Mouse (Mus musculus) forebrain, embryonic 10.5 days (tissue): ENCODE results near the gene Usp24. TPM values are rescaled to one million over a fixed set of nuclear protein-coding genes. Genes with fewer than 3 reads are reported as not detected.

ENCODE experiments used
- DNase-seq: peaks from one replicate; pipeline ENCODE4 v3.0.0-alpha.2; 2017; ENCODE audit warnings: low spot score; ENCODE audit errors: extremely low spot score
- H3K27ac ChIP-seq: fragments of 300-500 bp; sonication (generic); 2 replicates; pipeline ENCODE4 v1.5.1; 2016; ENCODE audit warnings: mild to moderate bottlenecking
- H3K27me3 ChIP-seq: fragments of 300-500 bp; sonication (generic); 2 replicates; pipeline ENCODE4 v1.6.1; 2016; ENCODE audit warnings: mild to moderate bottlenecking; ENCODE audit not compliant: poor library complexity, severe bottlenecking
- H3K36me3 ChIP-seq: fragments of 300-500 bp; sonication (generic); replicated peaks from 2 replicates; pipeline ENCODE4 v1.6.1; 2016; ENCODE audit warnings: mild to moderate bottlenecking, moderate library complexity
- H3K4me1 ChIP-seq: fragments of 300-500 bp; sonication (generic); 2 replicates; pipeline ENCODE4 v1.6.1; 2016
- H3K4me3 ChIP-seq: fragments of 300-500 bp; sonication (generic); 2 replicates; pipeline ENCODE4 v1.5.1; 2016; ENCODE audit warnings: mild to moderate bottlenecking, moderate library complexity
- H3K9me3 ChIP-seq: fragments of 300-500 bp; sonication (generic); 2 replicates; pipeline ENCODE4 v1.6.1; 2016; ENCODE audit warnings: mild to moderate bottlenecking, moderate library complexity
- WGBS: fragments of 180-500 bp; shearing (Covaris S2); methylation state at CpG from one replicate; pipeline ENCODE4 v1.1.7; 2016; 5-methylcytosine and 5-hydroxymethylcytosine counted together
- polyA plus RNA-seq: library from polyadenylated mRNA; unstranded; fragments of >200 nt; fragmentation: Nextera tagmentation; extraction: Ambion mirVana; gene quantifications from 2 replicates; pipeline ENCODE4 v1.2.1, GENCODE M21; 2016

Gene Usp24
- polyA plus RNA-seq, 1 experiment from 2014 or later, result 8.6 TPM

DNA sequence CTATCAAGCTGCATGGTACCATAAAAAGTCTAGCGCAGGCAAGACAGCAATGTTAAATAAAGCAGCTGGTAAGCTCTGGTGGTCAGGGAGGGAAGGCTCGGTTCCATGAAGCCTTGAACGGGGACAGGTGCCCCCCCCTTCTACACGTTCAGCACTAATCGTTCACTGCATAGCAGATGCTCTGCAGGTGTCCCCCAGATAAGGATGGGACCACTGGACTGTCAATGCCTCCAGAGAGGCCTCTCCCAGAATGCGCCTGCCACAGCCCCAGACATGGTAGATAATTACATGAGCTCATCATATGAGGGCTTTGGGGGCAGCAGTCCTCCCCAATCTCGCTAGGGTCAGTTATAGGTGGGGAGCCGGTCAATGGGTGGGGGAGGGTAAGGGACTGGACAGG is 133.3 kb downstream of the Usp24 start:
- Histone ChIP-seq H3K27ac (no peak overlapping the region), H3K4me3 (no peak overlapping the region), H3K9me3 (no peaks in the 10 kb centered on the region), H3K4me1 (no peaks in the 10 kb centered on the region), H3K36me3 (peaks cover 11% of the 10 kb centered on the region; the same call in 1 of the 2 replicates), H3K27me3 (no peaks in the 10 kb centered on the region)
- WGBS, result 90% methylated on average over 8 of the region's 8 CpGs
- no peak for DNase-seq

DNA sequence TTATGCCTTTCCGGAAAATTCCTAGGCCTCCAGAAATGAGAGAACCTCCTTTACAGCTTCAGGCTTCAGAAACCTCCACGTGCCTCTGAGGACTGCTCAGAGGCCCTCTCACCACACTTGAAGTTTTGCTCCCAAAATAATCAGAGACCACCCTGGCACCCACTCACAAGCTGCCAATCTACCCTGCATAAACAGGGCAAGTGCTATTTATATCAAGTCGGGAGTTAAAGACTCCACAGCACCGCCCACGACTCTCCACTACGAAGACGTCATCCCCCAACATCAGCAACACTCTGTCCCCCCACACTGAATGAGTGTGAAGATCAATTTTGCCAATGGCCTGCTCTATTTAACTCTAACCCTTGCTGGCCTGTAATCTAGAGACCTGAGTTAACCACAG is 136.4 kb downstream of the Usp24 start:
- Histone ChIP-seq H3K4me3 (no peak overlapping the region), H3K27ac (no peak overlapping the region), H3K9me3 (no peaks in the 10 kb centered on the region), H3K4me1 (no peaks in the 10 kb centered on the region), H3K36me3 (peaks cover 10% of the 10 kb centered on the region), H3K27me3 (no peaks in the 10 kb centered on the region)
- 90% methylated on average over 7 of the region's 7 CpGs for WGBS
- DNase-seq, result no peak

DNA sequence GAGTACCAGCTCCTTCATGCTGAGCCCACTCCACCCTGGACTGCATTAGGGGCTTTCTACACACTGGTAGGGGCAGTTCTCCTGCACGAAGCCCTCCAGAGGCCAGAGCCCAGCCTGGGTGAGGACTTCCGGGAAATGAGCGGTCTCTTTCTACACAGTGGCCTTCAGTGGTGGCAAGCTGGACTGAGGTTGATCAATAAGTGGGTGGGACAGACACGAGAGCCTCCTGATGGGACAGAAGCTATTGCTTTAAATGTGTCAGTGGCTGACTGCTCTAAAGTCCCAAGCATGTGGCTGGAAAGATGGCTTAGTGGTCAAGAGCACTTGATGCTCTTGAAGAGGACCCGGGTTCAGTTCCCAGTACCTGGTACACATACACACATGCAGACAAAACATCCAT is 137.1 kb downstream of the Usp24 start:
- no peaks in the 10 kb centered on the region for H3K4me1 ChIP-seq
- no peaks in the 10 kb centered on the region for H3K27me3 ChIP-seq
- no peaks in the 10 kb centered on the region for H3K9me3 ChIP-seq
- no peak for DNase-seq
- peaks cover 10% of the 10 kb centered on the region for H3K36me3 ChIP-seq
- WGBS, result 91% methylated on average over 5 of the region's 5 CpGs
- H3K27ac ChIP-seq, result no peak overlapping the region
- H3K4me3 ChIP-seq, result no peak overlapping the region

DNA sequence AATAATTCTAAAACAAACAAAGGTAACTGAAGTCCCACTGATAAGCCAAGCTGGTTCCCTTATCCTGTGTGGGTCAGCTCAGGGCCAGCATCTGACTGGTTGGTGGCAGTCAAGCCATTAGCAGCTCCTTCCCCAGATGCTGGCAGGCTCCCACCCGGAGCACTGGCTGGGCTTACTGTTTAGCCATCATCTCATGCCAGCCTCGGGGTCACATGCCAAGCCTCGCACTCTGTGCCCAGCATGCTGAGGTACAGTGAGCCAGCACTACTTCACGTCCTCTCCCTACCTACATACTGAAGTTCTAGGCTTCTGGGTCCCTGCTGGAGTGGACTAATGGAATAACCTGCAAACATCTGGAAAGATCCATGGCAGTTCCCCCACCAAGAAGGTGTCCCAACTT is 137.5 kb downstream of the Usp24 start:
- no peak for DNase-seq
- WGBS, result 83% methylated on average over 4 of the region's 4 CpGs
- no peaks in the 10 kb centered on the region for H3K4me1 ChIP-seq
- H3K27ac ChIP-seq, result no peak overlapping the region
- H3K27me3 ChIP-seq, result no peaks in the 10 kb centered on the region
- H3K36me3 ChIP-seq, result peaks cover 10% of the 10 kb centered on the region
- H3K9me3 ChIP-seq, result no peaks in the 10 kb centered on the region
- H3K4me3 ChIP-seq, result no peak overlapping the region

DNA sequence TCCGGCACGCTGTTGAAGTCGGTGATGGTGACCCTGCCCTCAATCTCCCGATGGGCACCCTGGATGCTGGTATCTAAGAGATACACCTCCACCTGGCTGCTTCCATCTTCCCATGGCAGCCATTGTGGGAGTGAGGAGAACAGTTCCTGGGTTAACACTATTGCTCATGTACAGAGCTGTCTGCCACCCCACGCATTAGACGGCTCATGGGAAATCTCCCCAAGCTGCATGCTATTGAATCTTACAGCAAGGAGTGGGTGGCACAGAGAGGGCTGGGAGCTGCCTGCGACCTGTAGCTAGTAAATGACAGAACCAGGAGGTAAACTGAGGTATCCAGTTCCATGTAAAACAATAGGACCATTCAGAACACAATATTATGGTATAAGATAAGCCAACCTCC is 138.5 kb downstream of the Usp24 start:
- Histone ChIP-seq H3K27me3 (no peaks in the 10 kb centered on the region), H3K36me3 (peaks cover 7% of the 10 kb centered on the region), H3K27ac (no peak overlapping the region), H3K9me3 (no peaks in the 10 kb centered on the region), H3K4me1 (no peaks in the 10 kb centered on the region), H3K4me3 (no peak overlapping the region)
- WGBS, result 96% methylated on average over 7 of the region's 7 CpGs
- no peak for DNase-seq

DNA sequence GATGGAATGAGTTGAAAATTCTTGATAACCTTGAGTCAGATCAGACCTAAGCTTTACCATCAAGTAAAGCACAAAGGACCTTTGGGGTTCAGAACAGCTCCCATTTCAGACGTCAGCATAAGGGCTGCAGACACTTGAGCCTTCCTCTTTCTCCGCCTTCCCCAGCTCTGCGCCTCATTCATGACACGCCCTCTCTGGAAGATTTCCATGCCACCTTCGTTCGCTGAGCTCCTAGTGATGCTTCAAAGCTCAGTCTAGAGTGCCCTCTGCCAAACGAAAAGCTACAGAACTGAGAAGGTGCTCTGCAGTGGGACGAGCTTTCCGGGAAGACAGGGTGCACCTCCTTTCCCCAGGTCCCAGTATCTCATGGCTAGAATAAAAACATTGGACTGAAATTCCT is 146.0 kb downstream of the Usp24 start:
- 84% methylated on average over 9 of the region's 9 CpGs for WGBS
- Histone ChIP-seq H3K4me1 (peaks cover 27% of the 10 kb centered on the region), H3K4me3 (no peak overlapping the region), H3K36me3 (no peaks in the 10 kb centered on the region), H3K27me3 (peaks cover 44% of the 10 kb centered on the region), H3K27ac (no peak overlapping the region), H3K9me3 (no peaks in the 10 kb centered on the region)
- no peak for DNase-seq

DNA sequence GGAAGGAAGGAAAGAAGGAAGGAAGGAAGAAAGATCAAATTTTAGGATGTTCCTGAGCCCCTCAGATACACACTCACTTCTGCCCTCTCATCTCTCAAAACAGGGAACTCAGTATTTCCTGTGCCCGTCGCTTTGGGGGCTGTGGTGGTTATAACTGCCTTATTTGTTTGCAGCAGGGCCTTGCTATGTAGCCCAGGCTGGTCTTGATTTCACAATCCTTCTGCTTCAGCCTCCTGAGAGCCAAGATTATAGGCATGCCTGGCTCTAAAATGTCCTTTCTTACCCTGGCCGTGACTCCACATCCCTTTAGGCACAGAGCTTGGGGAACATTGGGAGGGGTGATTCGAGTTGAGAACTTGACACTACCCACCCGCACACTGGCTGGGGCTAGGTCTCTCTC is 146.5 kb downstream of the Usp24 start:
- Histone ChIP-seq H3K27me3 (peaks cover 44% of the 10 kb centered on the region), H3K27ac (no peak overlapping the region), H3K4me1 (peaks cover 27% of the 10 kb centered on the region), H3K9me3 (no peaks in the 10 kb centered on the region), H3K36me3 (no peaks in the 10 kb centered on the region), H3K4me3 (0 out of 2 replicates have a peak overlapping the region, but pooled peaks have one; percentile 59)
- WGBS, result 83% methylated on average over 5 of the region's 5 CpGs
- DNase-seq, result no peak

DNA sequence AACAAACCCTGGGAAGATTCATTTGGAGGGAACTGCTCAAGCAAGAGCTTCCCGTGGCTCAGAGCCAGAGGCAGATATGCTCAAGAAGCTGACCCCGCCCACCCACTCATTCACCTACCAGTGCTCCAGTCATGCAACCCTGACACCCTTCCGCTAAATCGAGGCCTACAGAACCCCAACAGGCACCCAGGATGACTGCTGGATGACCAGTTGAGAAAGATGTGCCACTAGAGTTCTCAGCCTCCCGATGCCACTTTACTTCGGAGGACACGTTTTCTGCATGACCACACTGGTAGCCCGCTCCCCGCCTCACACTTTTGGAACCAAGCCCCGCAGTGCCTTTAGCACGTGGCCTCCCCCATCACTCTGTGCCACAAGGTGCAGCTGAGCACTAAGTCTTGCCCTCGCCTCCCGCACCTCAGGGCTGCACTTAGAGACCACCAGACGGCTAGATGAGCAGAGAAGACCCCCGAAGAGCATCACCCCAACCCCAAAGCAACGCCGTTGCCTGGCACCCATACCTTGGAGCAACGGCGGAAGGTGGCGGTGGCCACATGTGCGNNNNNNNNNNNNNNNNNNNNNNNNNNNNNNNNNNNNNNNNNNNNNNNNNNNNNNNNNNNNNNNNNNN is 147.3 kb downstream of the Usp24 start:
- peak; percentile 20 for DNase-seq
- Histone ChIP-seq H3K27me3 (peaks cover 44% of the 10 kb centered on the region), H3K36me3 (no peaks in the 10 kb centered on the region), H3K4me1 (peaks cover 27% of the 10 kb centered on the region), H3K4me3 (peak overlapping the region; percentile 59), H3K27ac (peak overlapping the region; percentile 76), H3K9me3 (no peaks in the 10 kb centered on the region)
- WGBS, result 32% methylated on average over 21 of the region's 21 CpGs

DNA sequence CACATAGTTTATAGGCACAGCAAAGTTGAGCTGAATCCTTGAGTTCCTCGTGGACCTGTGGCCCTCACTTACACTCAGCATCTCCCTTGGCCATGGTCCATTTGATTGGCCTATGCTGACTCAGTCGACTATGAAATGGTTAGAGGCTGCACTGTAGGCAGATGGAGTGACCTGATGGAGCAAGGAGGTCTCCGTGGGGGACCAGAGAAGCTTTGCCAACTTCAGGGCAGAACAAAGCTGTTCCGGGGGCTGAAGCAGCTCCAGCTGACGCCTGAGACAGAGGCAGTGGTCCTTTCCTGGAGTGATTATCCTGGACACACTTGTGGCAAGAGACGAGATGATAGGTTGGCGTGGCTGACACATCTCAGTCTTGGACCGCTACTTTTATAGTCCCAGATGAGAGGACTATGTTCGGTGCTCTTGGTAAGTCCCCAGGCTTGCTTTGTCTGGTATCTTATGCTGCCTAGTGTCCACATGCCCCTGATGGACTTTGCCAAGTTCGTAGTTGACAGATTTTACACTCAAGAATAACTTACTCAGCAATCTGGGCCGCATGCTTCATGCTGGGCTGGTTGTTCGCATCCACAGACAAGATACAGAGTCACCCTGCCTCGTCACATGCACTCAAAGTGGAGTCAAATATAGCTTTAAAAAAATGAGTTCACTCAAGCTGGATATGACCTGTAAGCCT is 151.6 kb downstream of the Usp24 start:
- Histone ChIP-seq H3K4me3 (no peak overlapping the region), H3K4me1 (peaks cover 26% of the 10 kb centered on the region), H3K27me3 (peaks cover 30% of the 10 kb centered on the region), H3K9me3 (no peaks in the 10 kb centered on the region), H3K27ac (no peak overlapping the region), H3K36me3 (no peaks in the 10 kb centered on the region)
- DNase-seq, result no peak
- WGBS, result 87% methylated on average over 13 of the region's 13 CpGs

DNA sequence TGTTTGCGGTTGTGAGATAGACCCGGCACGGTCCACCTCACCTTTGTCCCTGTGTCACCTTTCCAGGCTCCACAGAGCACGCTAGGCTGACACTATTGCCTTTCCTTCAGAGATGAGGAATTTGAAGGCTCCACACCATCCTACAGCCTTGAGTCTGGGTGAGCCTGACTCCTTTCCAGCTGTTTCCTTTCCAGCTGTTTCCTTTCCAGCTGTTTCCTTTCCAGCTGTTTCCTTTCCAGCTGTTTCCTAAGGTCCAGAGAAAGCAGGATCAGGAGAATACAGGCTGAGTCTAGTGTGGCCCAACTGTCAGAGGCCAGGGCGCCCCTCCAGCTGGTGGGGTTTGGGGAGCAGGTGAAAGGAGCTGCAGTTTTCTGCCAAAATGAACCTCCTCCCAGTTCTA is 154.9 kb downstream of the Usp24 start:
- no peaks in the 10 kb centered on the region for H3K36me3 ChIP-seq
- WGBS, result 81% methylated on average over 5 of the region's 5 CpGs
- H3K27me3 ChIP-seq, result no peaks in the 10 kb centered on the region
- DNase-seq, result no peak
- H3K9me3 ChIP-seq, result no peaks in the 10 kb centered on the region
- no peak overlapping the region for H3K27ac ChIP-seq
- no peak overlapping the region for H3K4me3 ChIP-seq
- 0 out of 2 replicates have a peak, but pooled peaks cover 8% of the 10 kb centered on the region for H3K4me1 ChIP-seq

DNA sequence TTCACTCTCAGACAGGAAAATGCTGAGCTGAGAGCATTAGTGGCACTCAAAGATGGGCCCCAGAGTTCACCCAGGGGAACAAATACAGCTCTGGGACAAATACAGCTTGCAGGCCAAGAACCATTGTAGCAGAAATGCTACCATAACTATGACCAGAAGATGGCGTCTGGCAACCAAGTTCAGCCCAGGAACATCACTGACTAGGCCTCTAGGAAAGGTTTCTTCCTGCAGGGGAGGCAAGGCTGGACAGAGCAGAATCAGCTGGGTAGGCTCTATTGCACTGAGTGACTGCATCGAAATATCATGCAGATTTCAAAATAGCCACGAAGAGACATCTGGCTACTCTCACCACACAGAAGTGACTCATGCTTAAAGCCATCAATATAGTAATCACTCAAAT is 156.3 kb downstream of the Usp24 start:
- WGBS, result 18% methylated on average over 3 of the region's 3 CpGs
- Histone ChIP-seq H3K27ac (no peak overlapping the region), H3K36me3 (no peaks in the 10 kb centered on the region), H3K9me3 (no peaks in the 10 kb centered on the region), H3K4me1 (0 out of 2 replicates have a peak, but pooled peaks cover 8% of the 10 kb centered on the region), H3K4me3 (no peak overlapping the region), H3K27me3 (no peaks in the 10 kb centered on the region)
- DNase-seq, result peak; percentile 51

DNA sequence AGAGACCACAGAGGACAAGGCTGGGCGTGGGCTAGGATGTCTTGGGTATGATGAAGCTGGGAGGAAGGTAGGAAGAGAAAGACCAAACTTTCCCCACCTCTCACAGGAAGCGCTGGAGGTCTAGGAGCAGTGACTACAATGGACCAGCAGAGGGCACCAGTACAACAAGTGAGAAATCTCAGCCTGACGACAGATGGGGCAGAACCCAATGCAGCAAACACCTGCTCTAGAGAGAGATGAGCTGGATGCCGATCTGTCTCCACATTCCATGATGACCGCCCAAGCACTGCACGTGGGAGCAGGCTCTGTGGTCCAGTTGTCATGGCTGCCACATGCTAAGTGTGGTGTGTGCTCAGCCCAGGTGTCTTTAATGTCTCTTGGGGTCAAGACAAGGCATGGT is 158.2 kb downstream of the Usp24 start:
- DNase-seq, result peak; percentile 68
- WGBS, result 3% methylated on average over 6 of the region's 6 CpGs
- H3K36me3 ChIP-seq, result no peaks in the 10 kb centered on the region
- 0 out of 2 replicates have a peak, but pooled peaks cover 8% of the 10 kb centered on the region for H3K4me1 ChIP-seq
- H3K27ac ChIP-seq, result no peak overlapping the region
- H3K27me3 ChIP-seq, result no peaks in the 10 kb centered on the region
- no peaks in the 10 kb centered on the region for H3K9me3 ChIP-seq
- H3K4me3 ChIP-seq, result no peak overlapping the region

DNA sequence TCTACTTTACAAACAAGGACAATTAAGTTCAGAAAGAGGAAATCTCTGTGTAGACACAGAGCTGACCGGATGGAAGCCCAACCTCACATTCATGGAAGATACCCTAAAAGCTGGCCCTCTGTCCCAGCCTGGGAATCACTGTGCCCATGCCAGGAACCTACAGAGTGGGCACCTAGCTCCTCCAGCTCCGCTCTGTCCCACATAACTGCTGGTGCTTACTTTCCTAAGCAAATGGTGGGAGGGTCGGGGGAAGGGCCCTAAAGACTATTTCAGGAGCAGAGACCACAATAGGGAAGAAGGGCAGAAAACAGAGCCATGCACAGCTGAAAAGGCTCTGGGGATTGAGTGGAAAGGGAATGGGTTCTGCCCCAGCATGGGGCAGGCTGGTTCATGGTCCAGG is 164.5 kb downstream of the Usp24 start:
- no peak for DNase-seq
- H3K27me3 ChIP-seq, result peaks cover 27% of the 10 kb centered on the region
- H3K9me3 ChIP-seq, result no peaks in the 10 kb centered on the region
- H3K4me1 ChIP-seq, result peaks cover 34% of the 10 kb centered on the region
- H3K27ac ChIP-seq, result no peak overlapping the region
- no peak overlapping the region for H3K4me3 ChIP-seq
- 84% methylated on average over 3 of the region's 3 CpGs for WGBS
- H3K36me3 ChIP-seq, result no peaks in the 10 kb centered on the region
